Mouse (Mus musculus): ENCODE measurements around the gene 1700001P01Rik. TPM values are rescaled to one million over a fixed set of nuclear protein-coding genes. Genes with fewer than 3 reads are reported as not detected.
"Not testable (repeated sequence)": the region's sequence is repeated elsewhere in the genome, so short reads cannot be mapped to it uniquely, and the experiment has no call there.

1700001P01Rik gene
- total and polyA plus RNA-seq, 2 experiments from 2014 or later, result 0.27 TPM; not detected in 1

GRCm38 (mm10) chr11:97796910-97797309, 21.2 kb upstream of the 1700001P01Rik start:
- Histone ChIP-seq H3K4me2 (ENCODE audit: low read depth) (no peak overlapping the region), H3K4me3 (ENCODE audit: low read depth, low read length) (no peak overlapping the region), H3K27me3 (ENCODE audit: insufficient read depth, low read length) (no peaks in the 10 kb centered on the region), H3K36me3 (ENCODE audit: insufficient read depth) (no peaks in the 10 kb centered on the region), H3K4me1 (ENCODE audit: insufficient read depth) (peaks cover 8% of the 10 kb centered on the region; the same call in 1 of the 2 replicates), H3K9ac (no peak overlapping the region), H3K27ac (ENCODE audit: low read depth, low read length) (no peak overlapping the region), H3K9me3 (ENCODE audit: low read length) (no peaks in the 10 kb centered on the region)
- peak; percentile 87 for DNase-seq
- 5% methylated on average over 6 of the region's 6 CpGs for WGBS
- TF ChIP-seq CTCF (IDR thresholded peaks at IDR 0.05; ENCODE audit: low read depth), result peak; percentile 48
- no peak for ATAC-seq

DNA sequence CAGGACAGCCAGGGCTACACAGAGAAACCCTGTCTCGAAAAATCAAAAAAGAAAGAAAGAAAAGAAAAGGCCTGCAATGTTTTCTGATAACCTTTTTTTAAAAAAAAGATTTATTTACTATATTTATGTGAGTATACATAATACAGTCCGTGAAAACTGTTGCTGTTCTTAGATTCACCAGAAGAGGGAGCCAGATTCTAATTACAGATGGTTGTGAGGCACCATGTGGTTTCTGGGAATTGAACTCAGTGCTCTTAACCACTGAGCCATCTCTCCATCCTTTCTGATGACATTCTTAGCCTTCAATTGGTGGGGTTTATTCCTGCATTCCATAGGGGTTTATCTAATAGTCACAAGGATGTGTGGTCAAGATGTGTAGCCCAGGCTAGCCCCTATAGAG, 17.4 kb upstream of the 1700001P01Rik start:
- Histone ChIP-seq H3K4me3 (ENCODE audit: low read depth, low read length) (no peak overlapping the region), H3K36me3 (ENCODE audit: insufficient read depth) (no peaks in the 10 kb centered on the region), H3K27me3 (ENCODE audit: insufficient read depth, low read length) (no peaks in the 10 kb centered on the region), H3K4me1 (ENCODE audit: insufficient read depth) (no peaks in the 10 kb centered on the region), H3K9ac (no peak overlapping the region), H3K27ac (ENCODE audit: low read depth, low read length) (no peak overlapping the region), H3K9me3 (ENCODE audit: low read length) (no peaks in the 10 kb centered on the region), H3K4me2 (ENCODE audit: low read depth) (no peak overlapping the region)
- ATAC-seq (no peak), DNase-seq (peak; percentile 77)
- peak; percentile 71 for TF ChIP-seq CTCF (IDR thresholded peaks at IDR 0.05; ENCODE audit: low read depth)
- 11% methylated on average over 2 of the region's 2 CpGs for WGBS

DNA sequence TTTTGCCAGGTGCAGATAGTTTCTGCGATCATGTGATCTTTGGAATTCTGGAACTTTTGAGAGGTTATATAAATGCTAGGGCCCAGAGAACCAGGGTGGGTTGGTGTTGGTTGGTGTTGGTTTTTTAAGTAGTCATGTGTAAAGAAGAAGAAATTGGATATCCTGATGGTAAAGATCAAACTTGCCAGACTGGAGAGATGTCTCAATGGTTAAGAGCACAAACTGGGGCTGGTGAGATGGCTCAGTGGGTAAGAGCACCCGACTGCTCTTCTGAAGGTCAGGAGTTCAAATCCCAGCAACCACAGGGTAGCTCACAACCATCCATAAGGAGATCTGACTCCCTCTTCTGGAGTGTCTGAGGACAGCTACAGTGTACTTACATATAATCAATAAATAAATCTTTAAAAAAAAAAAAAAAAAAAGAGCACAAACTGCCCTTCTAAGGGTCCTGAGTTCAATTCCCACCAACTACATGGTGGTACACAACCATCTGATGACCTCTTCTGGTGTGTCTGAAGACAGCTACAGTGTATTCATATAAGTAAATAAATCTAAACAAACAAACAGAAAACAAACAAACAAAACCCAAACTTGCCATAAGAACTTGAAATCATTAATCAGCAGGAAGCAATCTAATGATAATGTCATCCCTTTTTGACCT, 15.2 kb upstream of the 1700001P01Rik start:
- DNase-seq; H3K4me2 ChIP-seq (ENCODE audit: low read depth); H3K27ac ChIP-seq (ENCODE audit: low read depth, low read length); H3K4me1 ChIP-seq (ENCODE audit: insufficient read depth); ATAC-seq; H3K27me3 ChIP-seq (ENCODE audit: insufficient read depth, low read length); H3K36me3 ChIP-seq (ENCODE audit: insufficient read depth); H3K9ac ChIP-seq; H3K4me3 ChIP-seq (ENCODE audit: low read depth, low read length); H3K9me3 ChIP-seq (ENCODE audit: low read length): not testable (repeated sequence)
- WGBS, result 78% methylated on average over 2 of the region's 2 CpGs

- Histone ChIP-seq H3K36me3 (ENCODE audit: insufficient read depth) (no peaks in the 10 kb centered on the region), H3K27ac (ENCODE audit: low read depth, low read length) (no peak overlapping the region), H3K9me3 (ENCODE audit: low read length) (no peaks in the 10 kb centered on the region), H3K9ac (no peak overlapping the region), H3K4me1 (ENCODE audit: insufficient read depth) (no peaks in the 10 kb centered on the region), H3K4me2 (ENCODE audit: low read depth) (no peak overlapping the region), H3K4me3 (ENCODE audit: low read depth, low read length) (no peak overlapping the region), H3K27me3 (ENCODE audit: insufficient read depth, low read length) (no peaks in the 10 kb centered on the region)
- TF ChIP-seq CTCF (IDR thresholded peaks at IDR 0.05; ENCODE audit: low read depth), result no peak
- DNase-seq (no peak), ATAC-seq (no peak)
- WGBS, result 88% methylated on average over 5 of the region's 5 CpGs
These were observed 14.0 kb upstream of the 1700001P01Rik start for GRCm38 (mm10) chr11:97789727-97790126.

DNA sequence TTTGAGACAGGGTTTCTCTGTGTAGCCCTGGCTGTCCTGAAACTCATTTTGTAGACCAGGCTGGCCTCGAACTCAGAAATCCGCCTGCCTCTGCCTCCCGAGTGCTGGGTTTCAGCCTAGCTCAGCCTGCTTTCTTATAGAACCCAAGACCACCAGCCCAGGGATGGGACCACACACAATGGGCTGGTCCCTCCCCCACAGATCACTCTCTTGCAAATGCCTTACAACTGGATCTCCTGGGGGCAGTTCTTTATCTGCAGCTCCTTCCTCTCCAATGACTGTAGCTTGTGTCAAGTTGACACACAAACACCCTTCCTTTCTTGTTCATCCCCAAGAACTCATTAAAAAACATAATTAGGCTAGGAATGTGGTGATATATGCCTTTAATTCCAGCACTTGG, 12.2 kb upstream of the 1700001P01Rik start:
- H3K36me3 ChIP-seq (ENCODE audit: insufficient read depth), result no peaks in the 10 kb centered on the region
- ATAC-seq, result no peak

DNA sequence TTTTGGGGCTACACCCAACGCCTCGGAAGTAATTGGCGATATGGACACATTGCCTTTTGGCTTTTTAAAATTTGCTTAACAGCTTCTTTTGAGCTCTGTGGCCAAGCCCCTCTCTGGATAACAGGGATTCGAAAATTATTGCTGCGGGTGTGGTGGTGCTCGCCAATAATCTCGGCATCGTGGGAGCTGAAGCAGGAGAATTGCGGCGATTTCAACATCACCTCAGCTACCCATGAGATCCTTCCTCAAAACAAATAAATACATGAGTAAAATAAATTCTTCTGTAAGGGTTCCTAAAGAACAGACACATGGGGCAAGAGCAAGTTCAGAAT, 6.8 kb upstream of the 1700001P01Rik start:
- H3K27me3 ChIP-seq (ENCODE audit: insufficient read depth, low read length), result no peaks in the 10 kb centered on the region
- peak overlapping the region; percentile 83 for H3K4me3 ChIP-seq (ENCODE audit: low read depth, low read length)
- H3K36me3 ChIP-seq (ENCODE audit: insufficient read depth), result peaks cover 31% of the 10 kb centered on the region
- no peaks in the 10 kb centered on the region for H3K9me3 ChIP-seq (ENCODE audit: low read length)
- H3K4me2 ChIP-seq (ENCODE audit: low read depth), result peak overlapping the region; percentile 74
- under 1% methylated on average over 10 of the region's 10 CpGs for WGBS
- peak overlapping the region; percentile 95 for H3K27ac ChIP-seq (ENCODE audit: low read depth, low read length)
- H3K9ac ChIP-seq, result peak overlapping the region; percentile 94
- ATAC-seq (no peak), DNase-seq (no peak)
- TF ChIP-seq CTCF (IDR thresholded peaks at IDR 0.05; ENCODE audit: low read depth), result no peak
- H3K4me1 ChIP-seq (ENCODE audit: insufficient read depth), result peaks cover 8% of the 10 kb centered on the region; the same call in 1 of the 2 replicates

More for the DNA sequence above, 12.2 kb upstream of the 1700001P01Rik start:
- H3K9ac ChIP-seq, result no peak overlapping the region
- no peaks in the 10 kb centered on the region for H3K27me3 ChIP-seq (ENCODE audit: insufficient read depth, low read length)
- TF ChIP-seq CTCF (IDR thresholded peaks at IDR 0.05; ENCODE audit: low read depth), result no peak
- H3K4me2 ChIP-seq (ENCODE audit: low read depth), result no peak overlapping the region
- no peak for DNase-seq
- no peaks in the 10 kb centered on the region for H3K9me3 ChIP-seq (ENCODE audit: low read length)
- no peak overlapping the region for H3K27ac ChIP-seq (ENCODE audit: low read depth, low read length)
- 94% methylated on average over 3 of the region's 3 CpGs for WGBS
- no peak overlapping the region for H3K4me3 ChIP-seq (ENCODE audit: low read depth, low read length)
- no peaks in the 10 kb centered on the region for H3K4me1 ChIP-seq (ENCODE audit: insufficient read depth)

GRCm38 (mm10) chr11:97781832-97782563, 6.3 kb upstream of the 1700001P01Rik start, which contains the start of gene Rpl23:
Rpl23 (minus strand) TSS chr11:97782437.
- H3K9ac ChIP-seq, result peak within 1 kb of the TSS; percentile 94
- no peaks in the 10 kb centered on the region for H3K27me3 ChIP-seq (ENCODE audit: insufficient read depth, low read length)
- TF ChIP-seq CTCF (IDR thresholded peaks at IDR 0.05; ENCODE audit: low read depth), result peak; percentile 5; the same call in 1 of the 2 replicates
- DNase-seq, result peak; percentile 99
- H3K4me2 ChIP-seq (ENCODE audit: low read depth), result peak within 1 kb of the TSS; percentile 74
- under 1% methylated on average over 67 of the region's 67 CpGs for WGBS
- H3K27ac ChIP-seq (ENCODE audit: low read depth, low read length), result peak within 1 kb of the TSS; percentile 95
- peaks cover 36% of the 10 kb centered on the region for H3K36me3 ChIP-seq (ENCODE audit: insufficient read depth)
- peaks cover 8% of the 10 kb centered on the region; the same call in 1 of the 2 replicates for H3K4me1 ChIP-seq (ENCODE audit: insufficient read depth)
- no peaks in the 10 kb centered on the region for H3K9me3 ChIP-seq (ENCODE audit: low read length)
- H3K4me3 ChIP-seq (ENCODE audit: low read depth, low read length), result peak within 1 kb of the TSS; percentile 83
- peak; percentile 96 for ATAC-seq
